Mouse (Mus musculus) monocyte, adult 2 months (primary cell): ENCODE data around the gene Serac1.
A peak's percentile ranks its signal among the peaks of the same experiment; 100 is the strongest.
"Not testable (repeated sequence)": the region's sequence is repeated elsewhere in the genome, so short reads cannot be mapped to it uniquely, and the experiment has no call there.

Experiments used
- DNase-seq, 2 experiments: peaks; one replicate each; pipeline ENCODE4 v3.0.0; 2022; ENCODE audit warnings: low spot score in 2 of 2, low read depth in 1 of 2

Gene Serac1

GRCm38 (mm10) chr17:6067613-6068012 is 11.9 kb downstream of the Serac1 start:
- DNase-seq: no peak

- DNase-seq: no peak
Observed at GRCm38 (mm10) chr17:6066021-6066420, 13.5 kb downstream of the Serac1 start.

GRCm38 (mm10) chr17:6063532-6063931 is 16.0 kb downstream of the Serac1 start:
- no peak for DNase-seq

- no peak for DNase-seq
Observed at GRCm38 (mm10) chr17:6062793-6063192, 16.7 kb downstream of the Serac1 start.

- DNase-seq: peak in 1 of 2 experiments; percentile 19
Observed at GRCm38 (mm10) chr17:6054934-6055355, 24.6 kb downstream of the Serac1 start.

GRCm38 (mm10) chr17:6052801-6053200 is 26.7 kb downstream of the Serac1 start:
- no peak for DNase-seq

- no peak for DNase-seq
Observed at GRCm38 (mm10) chr17:6037507-6037906, 42.0 kb downstream of the Serac1 start.

- DNase-seq: no peak
Observed at GRCm38 (mm10) chr17:6036872-6037271, 42.7 kb downstream of the Serac1 start.

- DNase-seq: no peak
Observed at GRCm38 (mm10) chr17:6036458-6036857, 43.1 kb downstream of the Serac1 start.

- no peak for DNase-seq
Observed at GRCm38 (mm10) chr17:6035661-6036060, 43.9 kb downstream of the Serac1 start.

- DNase-seq: no peak
Observed at GRCm38 (mm10) chr17:6025831-6026230, 53.7 kb downstream of the Serac1 start.

- DNase-seq: not testable (repeated sequence)
Observed at GRCm38 (mm10) chr17:6021374-6021789, 58.2 kb downstream of the Serac1 start.

- no peak for DNase-seq
Observed at GRCm38 (mm10) chr17:6020636-6021035, 58.9 kb downstream of the Serac1 start.

- no peak for DNase-seq
Observed at GRCm38 (mm10) chr17:6019776-6020175, 59.8 kb downstream of the Serac1 start.

GRCm38 (mm10) chr17:6018348-6018747 is 61.2 kb downstream of the Serac1 start:
- no peak for DNase-seq

- no peak for DNase-seq
Observed at GRCm38 (mm10) chr17:6017268-6017667, 62.3 kb downstream of the Serac1 start.

- no peak for DNase-seq
Observed at GRCm38 (mm10) chr17:6016213-6016780, 63.2 kb downstream of the Serac1 start.

- no peak for DNase-seq
Observed at GRCm38 (mm10) chr17:6014985-6015384, 64.6 kb downstream of the Serac1 start.

- no peak for DNase-seq
Observed at GRCm38 (mm10) chr17:6013079-6013478, 66.5 kb downstream of the Serac1 start.

GRCm38 (mm10) chr17:6009606-6010005 is 69.9 kb downstream of the Serac1 start:
- no peak for DNase-seq

GRCm38 (mm10) chr17:6008590-6008989 is 71.0 kb downstream of the Serac1 start:
- peak; percentile 48 to 49 for DNase-seq

GRCm38 (mm10) chr17:6007902-6008301 is 71.6 kb downstream of the Serac1 start:
- peak; percentile 61 to 63 for DNase-seq

- DNase-seq: no peak
Observed at GRCm38 (mm10) chr17:6007101-6007780, 72.3 kb downstream of the Serac1 start.
